Mouse (Mus musculus) gastrocnemius, postnatal 4 days (tissue): ENCODE data around the gene Dmrt2. TPM values are rescaled to one million over a fixed set of nuclear protein-coding genes. Genes with fewer than 3 reads are reported as not detected.
A peak's percentile ranks its signal among the peaks of the same experiment; 100 is the strongest.

ENCODE experiments used
- DNase-seq, 2 experiments: peaks; one replicate each; pipeline ENCODE4 v3.0.0; 2021 to 2022; ENCODE audit warnings: low spot score in 2 of 2, mixed read lengths in 2 of 2
- total RNA-seq, 2 experiments: library from RNA; stranded (reverse); gene quantifications; 2 replicates each; pipeline ENCODE4 v1.2.3; 2021

The Dmrt2 gene
- total RNA-seq, 2 experiments from 2014 or later: 11.4 to 13.9 TPM

- DNase-seq: no peak
These were observed 2.5 kb downstream of the Dmrt2 start for GRCm38 (mm10) chr19:25674744-25675143.

GRCm38 (mm10) chr19:25675866-25676440 is 3.7 kb downstream of the Dmrt2 start:
- peak in 1 of 2 experiments; percentile 4 for DNase-seq

GRCm38 (mm10) chr19:25698850-25699249 is 26.6 kb downstream of the Dmrt2 start:
- DNase-seq: peak in 1 of 2 experiments; percentile 43

GRCm38 (mm10) chr19:25713382-25713781 is 41.2 kb downstream of the Dmrt2 start:
- no peak for DNase-seq

- no peak for DNase-seq
These were observed 42.7 kb downstream of the Dmrt2 start for GRCm38 (mm10) chr19:25714927-25715326.

GRCm38 (mm10) chr19:25722616-25723015 is 50.4 kb downstream of the Dmrt2 start:
- DNase-seq: no peak

Other genes with a start within 250 kb of the Dmrt2 start
- gene Dmrt1, start 166.8 kb upstream of the Dmrt2 start, total RNA-seq: not detected
- gene Dmrt3, start 62.1 kb upstream of the Dmrt2 start, total RNA-seq: not detected